Mouse (Mus musculus) G1E (cell line): ENCODE data around the gene Sec24d. TPM values are rescaled to one million over a fixed set of nuclear protein-coding genes. Genes with fewer than 3 reads are reported as not detected.

Experiments
- ATAC-seq: 2 replicates; pipeline ENCODE4 v1.8.0; 2016; ENCODE audit warnings: mild to moderate bottlenecking; ENCODE audit not compliant: insufficient number of reproducible peaks, poor library complexity, low FRiP score, severe bottlenecking; ENCODE audit errors: extremely low read depth
- DNase-seq: peaks from one replicate; pipeline ENCODE4 v3.0.0; 2012; ENCODE audit warnings: low spot score
- H3K27me3 ChIP-seq: 2 replicates; pipeline ENCODE4 v1.6.1; 2012; ENCODE audit warnings: mild to moderate bottlenecking, low read length, inconsistent platforms; ENCODE audit not compliant: insufficient read depth
- H3K36me3 ChIP-seq: replicated peaks from 2 replicates; pipeline ENCODE3; 2012; ENCODE audit warnings: mild to moderate bottlenecking, inconsistent platforms
- H3K4me1 ChIP-seq: 2 replicates; pipeline ENCODE4 v1.6.1; 2012; ENCODE audit warnings: low read depth, low read length, inconsistent platforms, mixed read lengths; ENCODE audit not compliant: insufficient read depth
- H3K4me3 ChIP-seq: 2 replicates; pipeline ENCODE4 v1.5.1; 2012; ENCODE audit warnings: low read depth, mild to moderate bottlenecking, inconsistent platforms, low read length, moderate library complexity, mixed read lengths
- H3K9me3 ChIP-seq: replicated peaks from 2 replicates; pipeline ENCODE4 v1.6.1; 2012; ENCODE audit warnings: inconsistent platforms
- CTCF ChIP-seq: IDR thresholded peaks from 2 replicates; pipeline ENCODE4 v1.5.1; 2012; ENCODE audit warnings: low read depth, low read length, inconsistent platforms, mixed read lengths
- GATA1 ChIP-seq: IDR thresholded peaks from 2 replicates; pipeline ENCODE4 v1.6.1; 2012; ENCODE audit warnings: borderline replicate concordance, low read length, inconsistent platforms, mixed read lengths
- GATA2 ChIP-seq: IDR thresholded peaks from 2 replicates; pipeline ENCODE4 v1.6.1; 2012; ENCODE audit warnings: low read depth, low read length, inconsistent platforms, borderline replicate concordance
- POLR2AphosphoS5 ChIP-seq: IDR thresholded peaks from 2 replicates; pipeline ENCODE4 v1.6.1; 2012; ENCODE audit warnings: low read depth, low read length, inconsistent platforms; ENCODE audit not compliant: insufficient replicate concordance
- TAL1 ChIP-seq: conservative IDR thresholded peaks from 2 replicates; pipeline ENCODE4 v1.6.1; 2012; ENCODE audit warnings: low read depth, low read length, inconsistent platforms, mixed read lengths
- polyA plus RNA-seq: library from polyadenylated mRNA; stranded (reverse); fragments of >175 nt; gene quantifications from 2 replicates; pipeline ENCODE4 v1.2.3, GENCODE M21; 2012
- total RNA-seq, 2 experiments: library from RNA; stranded (forward) in 1 of 2; stranded (reverse) in 1 of 2; fragments of 200-1000 nt in 1 of 2; fragments of >200 nt in 1 of 2; fragmentation: Nextera tagmentation in 1 of 2; gene quantifications; 2 replicates each; pipeline ENCODE4 v1.2.3; 2014 to 2017

The Sec24d gene
- total RNA-seq (2014; fragmentation: Nextera tagmentation) = not detected in 2 replicates
- total RNA-seq (2017) = 0.12 and 0.49 TPM in 2 replicates
- polyA plus RNA-seq = not detected in 2 replicates

DNA sequence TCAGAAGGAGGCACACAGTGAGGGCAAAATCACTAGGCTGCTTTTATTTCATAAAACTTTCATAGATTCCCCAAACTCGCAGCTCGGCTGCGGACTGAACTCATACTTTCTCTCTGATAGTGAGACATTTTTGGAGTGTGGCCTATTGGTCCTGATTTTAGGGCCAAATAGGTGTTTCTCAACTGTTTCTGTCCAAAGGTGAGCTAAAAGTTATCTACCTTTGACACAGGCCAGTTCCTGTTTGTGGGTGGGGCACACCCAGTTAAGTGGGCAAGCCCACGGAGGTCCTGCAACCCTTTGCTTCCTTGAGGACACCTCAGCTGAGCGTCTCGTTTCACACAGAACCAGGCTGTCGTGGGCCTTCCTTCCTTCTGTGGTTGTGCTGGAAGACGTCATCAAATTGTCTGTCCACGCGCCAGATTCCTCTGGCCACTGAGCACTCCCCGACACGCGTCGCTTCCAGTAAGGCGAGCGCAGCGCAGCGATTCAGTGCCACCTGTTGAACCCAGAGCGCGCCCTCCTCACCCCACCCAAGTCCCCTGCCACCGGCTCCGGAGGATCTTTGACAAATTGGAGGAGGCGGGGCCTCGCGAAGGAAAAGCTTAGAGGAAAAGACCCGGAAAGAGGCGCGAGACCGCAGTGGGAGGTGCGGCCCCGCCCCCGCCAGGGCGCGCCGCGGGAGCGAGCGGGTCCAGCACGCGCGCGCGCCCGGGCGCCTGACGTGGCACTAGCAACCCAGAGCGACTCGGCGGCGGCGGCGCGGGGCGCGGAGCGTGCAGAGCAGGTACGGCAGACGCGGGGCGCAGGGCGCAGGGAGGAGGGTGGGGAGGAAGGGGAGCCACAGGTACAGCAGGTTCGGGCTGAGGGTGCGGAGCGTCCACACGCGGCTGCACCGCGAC is at the start of gene Sec24d:
Sec24d (plus strand) TSS at position 703 of the 899 bp plus-strand sequence.
- Histone ChIP-seq H3K36me3 (no peaks in the 10 kb centered on the region), H3K4me3 (no peak within 1 kb of the TSS; the same call in 1 of the 2 replicates), H3K9me3 (peaks cover 22% of the 10 kb centered on the region), H3K27me3 (peaks cover 4% of the 10 kb centered on the region; the same call in 1 of the 2 replicates), H3K4me1 (no peaks in the 10 kb centered on the region)
- no peak for ATAC-seq
- no peak for DNase-seq
- no peak for TF ChIP-seq POLR2AphosphoS5
- TF ChIP-seq GATA2 = no peak
- TF ChIP-seq CTCF = no peak
- no peak for TF ChIP-seq TAL1
- no peak for TF ChIP-seq GATA1

- Histone ChIP-seq H3K4me3 (no peak overlapping the region), H3K27me3 (no peaks in the 10 kb centered on the region), H3K4me1 (no peaks in the 10 kb centered on the region; the same call in 1 of the 2 replicates), H3K9me3 (no peaks in the 10 kb centered on the region; the same call in 1 of the 2 replicates), H3K36me3 (no peaks in the 10 kb centered on the region)
- DNase-seq (no peak), ATAC-seq (no peak)
- no peak for TF ChIP-seq POLR2AphosphoS5
- TF ChIP-seq CTCF = no peak
- no peak for TF ChIP-seq GATA2
Measured at GRCm38 (mm10) chr3:123218646-123219045, 48.6 kb upstream of the Sec24d start.

- no peak for DNase-seq
- H3K9me3 ChIP-seq = no peaks in the 10 kb centered on the region
- no peaks in the 10 kb centered on the region for H3K4me1 ChIP-seq
- H3K36me3 ChIP-seq = no peaks in the 10 kb centered on the region
- H3K4me3 ChIP-seq = no peak overlapping the region
- ATAC-seq = no peak
- H3K27me3 ChIP-seq = no peaks in the 10 kb centered on the region
- no peak for TF ChIP-seq GATA2
- no peak for TF ChIP-seq POLR2AphosphoS5
- TF ChIP-seq GATA1 = no peak
Measured at GRCm38 (mm10) chr3:123227276-123227675, 40.0 kb upstream of the Sec24d start.

DNA sequence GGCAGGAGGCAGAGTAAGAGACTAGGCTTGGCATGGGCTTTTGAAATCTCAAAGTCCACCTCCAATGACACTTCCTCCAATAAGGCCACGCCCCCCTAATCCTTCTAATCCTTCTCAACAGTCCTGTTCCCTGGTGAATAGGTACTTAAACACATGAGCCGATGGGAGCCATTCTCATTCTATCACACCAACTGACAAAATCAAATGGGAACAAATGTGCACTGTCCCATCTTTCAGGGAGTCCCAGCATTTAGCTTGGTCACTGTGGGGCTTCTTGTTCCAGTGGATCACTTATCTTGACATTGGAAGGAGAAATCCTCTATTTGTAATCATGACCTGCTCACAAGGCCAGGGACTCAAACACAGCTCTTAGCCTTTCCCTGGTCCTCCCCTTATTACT is 35.6 kb upstream of the Sec24d start:
- Histone ChIP-seq H3K4me1 (no peaks in the 10 kb centered on the region), H3K27me3 (no peaks in the 10 kb centered on the region), H3K4me3 (no peak overlapping the region), H3K36me3 (no peaks in the 10 kb centered on the region), H3K9me3 (peaks cover 4% of the 10 kb centered on the region; the same call in 1 of the 2 replicates)
- ATAC-seq (no peak), DNase-seq (no peak)
- TF ChIP-seq GATA1 = no peak

DNA sequence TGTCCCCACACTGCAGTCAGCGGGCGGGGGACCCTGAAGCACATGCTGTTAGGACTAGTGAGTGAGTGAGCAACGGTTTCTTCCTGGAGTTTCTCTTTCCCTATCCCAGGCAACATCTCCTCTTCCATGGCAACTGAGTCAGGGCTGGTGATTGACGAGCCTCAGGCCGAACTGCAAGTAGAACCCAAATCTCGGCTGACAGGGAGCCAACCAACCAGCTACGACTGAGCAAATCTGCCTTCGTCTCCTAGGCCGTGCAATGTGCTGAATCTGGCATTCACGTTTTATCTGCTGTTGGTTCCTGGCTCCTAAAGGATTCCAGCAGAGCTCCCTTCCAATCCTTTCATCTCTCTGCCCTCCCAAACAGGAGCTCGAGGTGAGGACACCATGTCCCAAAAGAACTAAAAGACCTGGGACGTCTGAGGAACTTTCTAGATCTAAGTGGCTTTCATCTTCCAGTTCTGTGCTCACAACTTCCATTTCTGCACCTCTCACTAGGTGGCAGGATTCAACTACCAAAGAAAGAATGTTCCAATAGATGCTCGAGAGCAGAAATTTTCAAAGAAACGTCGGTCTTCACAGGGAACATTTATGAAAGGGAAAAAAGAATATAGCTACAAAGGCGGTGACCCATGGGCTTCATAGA is 32.9 kb upstream of the Sec24d start:
- Histone ChIP-seq H3K27me3 (no peaks in the 10 kb centered on the region), H3K36me3 (no peaks in the 10 kb centered on the region), H3K4me1 (no peaks in the 10 kb centered on the region), H3K9me3 (peaks cover 4% of the 10 kb centered on the region; the same call in 1 of the 2 replicates), H3K4me3 (no peak overlapping the region)
- DNase-seq (no peak), ATAC-seq (no peak)
- no peak for TF ChIP-seq TAL1
- TF ChIP-seq CTCF = no peak
- TF ChIP-seq GATA1 = no peak
- no peak for TF ChIP-seq GATA2
- no peak for TF ChIP-seq POLR2AphosphoS5

DNA sequence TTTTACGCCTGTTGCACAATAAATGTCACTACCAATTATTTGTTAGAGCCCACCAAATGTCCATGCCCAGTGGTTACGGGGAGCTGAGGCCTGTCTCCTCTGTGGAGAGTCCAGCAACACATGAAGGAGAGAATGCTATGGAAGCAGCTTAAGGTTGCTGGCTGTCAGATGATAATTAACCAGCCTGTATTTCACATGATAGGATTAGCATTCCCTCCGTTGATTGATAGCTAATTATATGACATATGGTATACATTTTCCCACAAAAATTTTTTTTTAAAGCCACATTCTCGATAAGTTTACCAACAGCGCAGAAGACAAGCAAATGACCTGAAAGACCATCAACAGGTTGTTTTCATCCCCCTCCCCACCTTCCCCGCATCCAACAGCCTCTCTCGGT is 31.8 kb upstream of the Sec24d start:
- DNase-seq (no peak), ATAC-seq (no peak)
- no peaks in the 10 kb centered on the region for H3K27me3 ChIP-seq
- no peak overlapping the region for H3K4me3 ChIP-seq
- peaks cover 4% of the 10 kb centered on the region; the same call in 1 of the 2 replicates for H3K9me3 ChIP-seq
- TF ChIP-seq GATA2 (no peak), POLR2AphosphoS5 (no peak), GATA1 (no peak), TAL1 (no peak), CTCF (no peak)
- no peaks in the 10 kb centered on the region for H3K4me1 ChIP-seq
- no peaks in the 10 kb centered on the region for H3K36me3 ChIP-seq
